Mouse (Mus musculus) heart, embryonic 15.5 days (tissue): Measurements from ENCODE around the gene Exd1. TPM values are rescaled to one million over a fixed set of nuclear protein-coding genes. Genes with fewer than 3 reads are reported as not detected.
"Not testable (repeated sequence)": the region's sequence is repeated elsewhere in the genome, so short reads cannot be mapped to it uniquely, and the experiment has no call there.

ENCODE experiments used
- ATAC-seq: fragments of 200-750 bp; cut with Nextera tagmentation; replicated peaks from 2 replicates; pipeline ENCODE4 v1.8.0; 2017; ENCODE audit warnings: low read depth, moderate TSS enrichment; ENCODE audit not compliant: insufficient number of reproducible peaks, insufficient read depth, low FRiP score
- H3K27ac ChIP-seq: fragments of 300-500 bp; sonication (generic); 2 replicates; pipeline ENCODE4 v1.5.1; 2015; ENCODE audit warnings: mild to moderate bottlenecking, inconsistent platforms
- H3K27me3 ChIP-seq: fragments of 300-500 bp; sonication (generic); 2 replicates; pipeline ENCODE4 v1.6.1; 2015; ENCODE audit warnings: inconsistent platforms
- H3K36me3 ChIP-seq: fragments of 300-500 bp; sonication (generic); 2 replicates; pipeline ENCODE4 v1.6.1; 2015; ENCODE audit warnings: mild to moderate bottlenecking, inconsistent platforms
- H3K4me1 ChIP-seq: fragments of 300-500 bp; sonication (generic); replicated peaks from 2 replicates; pipeline ENCODE4 v1.6.1; 2015; ENCODE audit warnings: inconsistent platforms
- H3K4me2 ChIP-seq: fragments of 300-500 bp; sonication (generic); 2 replicates; pipeline ENCODE4 v1.6.1; 2015; ENCODE audit warnings: inconsistent platforms, mild to moderate bottlenecking, moderate library complexity
- H3K4me3 ChIP-seq: fragments of 300-500 bp; sonication (generic); 2 replicates; pipeline ENCODE4 v1.5.1; 2015; ENCODE audit warnings: mild to moderate bottlenecking, inconsistent platforms
- H3K9ac ChIP-seq: fragments of 300-500 bp; sonication (generic); 2 replicates; pipeline ENCODE4 v1.6.1; 2015; ENCODE audit warnings: mild to moderate bottlenecking, inconsistent platforms
- H3K9me3 ChIP-seq: fragments of 300-500 bp; sonication (generic); replicated peaks from 2 replicates; pipeline ENCODE4 v1.6.1; 2016; ENCODE audit warnings: inconsistent platforms
- WGBS: fragments of 180-500 bp; shearing (Covaris S2); methylation state at CpG from one replicate; pipeline ENCODE4 v1.1.7; 2015; ENCODE audit warnings: mixed read lengths; 5-methylcytosine and 5-hydroxymethylcytosine counted together
- polyA plus RNA-seq: library from polyadenylated mRNA; unstranded; fragments of >200 nt; fragmentation: Nextera tagmentation; extraction: Ambion mirVana; gene quantifications from 2 replicates; pipeline ENCODE4 v1.2.1, GENCODE M21; 2015

The Exd1 gene
- polyA plus RNA-seq, 1 experiment from 2014 or later, result 0.21 TPM

- no peak overlapping the region for H3K27ac ChIP-seq
- no peak for ATAC-seq
- H3K9me3 ChIP-seq, result no peaks in the 10 kb centered on the region
- H3K4me3 ChIP-seq, result no peak overlapping the region
- no peak overlapping the region for H3K9ac ChIP-seq
- H3K4me2 ChIP-seq, result no peak overlapping the region
- WGBS, result 67% methylated on average over 9 of the region's 9 CpGs
- H3K27me3 ChIP-seq, result no peaks in the 10 kb centered on the region
- H3K36me3 ChIP-seq, result no peaks in the 10 kb centered on the region
- H3K4me1 ChIP-seq, result no peaks in the 10 kb centered on the region
Observed at GRCm38 (mm10) chr2:119538802-119539201, 8.6 kb downstream of the Exd1 start.

- H3K36me3 ChIP-seq, result no peaks in the 10 kb centered on the region
- H3K4me3 ChIP-seq, result no peak overlapping the region
- no peak for ATAC-seq
- no peaks in the 10 kb centered on the region for H3K27me3 ChIP-seq
- no peak overlapping the region for H3K4me2 ChIP-seq
- WGBS, result 44% methylated on average over 4 of the region's 4 CpGs
- no peaks in the 10 kb centered on the region for H3K9me3 ChIP-seq
- no peak overlapping the region for H3K27ac ChIP-seq
- H3K4me1 ChIP-seq, result no peaks in the 10 kb centered on the region
- H3K9ac ChIP-seq, result no peak overlapping the region
Observed at GRCm38 (mm10) chr2:119525422-119525821, 22.0 kb downstream of the Exd1 start.

- Histone ChIP-seq H3K36me3 (no peaks in the 10 kb centered on the region), H3K27ac (no peak overlapping the region), H3K9me3 (no peaks in the 10 kb centered on the region), H3K27me3 (no peaks in the 10 kb centered on the region), H3K4me3 (no peak overlapping the region), H3K4me2 (no peak overlapping the region), H3K9ac (no peak overlapping the region), H3K4me1 (no peaks in the 10 kb centered on the region)
- 83% methylated on average over 4 of the region's 4 CpGs for WGBS
- no peak for ATAC-seq
Observed at GRCm38 (mm10) chr2:119523836-119524235, 23.6 kb downstream of the Exd1 start.

- no peak overlapping the region for H3K4me3 ChIP-seq
- H3K4me1 ChIP-seq, result no peaks in the 10 kb centered on the region
- no peaks in the 10 kb centered on the region for H3K36me3 ChIP-seq
- H3K27ac ChIP-seq, result no peak overlapping the region
- H3K9me3 ChIP-seq, result no peaks in the 10 kb centered on the region
- ATAC-seq, result no peak
- WGBS, result 67% methylated on average over 7 of the region's 7 CpGs
- H3K4me2 ChIP-seq, result no peak overlapping the region
- no peak overlapping the region for H3K9ac ChIP-seq
- H3K27me3 ChIP-seq, result no peaks in the 10 kb centered on the region
Observed at GRCm38 (mm10) chr2:119520550-119520949, 26.9 kb downstream of the Exd1 start.

- no peak for ATAC-seq
- Histone ChIP-seq H3K9me3 (no peaks in the 10 kb centered on the region), H3K36me3 (no peaks in the 10 kb centered on the region), H3K27ac (no peak overlapping the region), H3K4me1 (no peaks in the 10 kb centered on the region), H3K4me2 (no peak overlapping the region), H3K27me3 (no peaks in the 10 kb centered on the region), H3K4me3 (no peak overlapping the region), H3K9ac (no peak overlapping the region)
- 54% methylated on average over 5 of the region's 5 CpGs for WGBS
Observed at GRCm38 (mm10) chr2:119516811-119517210, 30.6 kb downstream of the Exd1 start.

- Histone ChIP-seq H3K36me3 (no peaks in the 10 kb centered on the region), H3K9ac (no peak overlapping the region), H3K27ac (no peak overlapping the region), H3K9me3 (no peaks in the 10 kb centered on the region), H3K4me1 (no peaks in the 10 kb centered on the region), H3K27me3 (no peaks in the 10 kb centered on the region), H3K4me3 (no peak overlapping the region), H3K4me2 (no peak overlapping the region)
- ATAC-seq, result no peak
- 65% methylated on average over 3 of the region's 3 CpGs for WGBS
Observed at GRCm38 (mm10) chr2:119514026-119514522, 33.4 kb downstream of the Exd1 start.

GRCm38 (mm10) chr2:119512292-119512691 is 35.1 kb downstream of the Exd1 start:
- Histone ChIP-seq H3K4me1 (no peaks in the 10 kb centered on the region), H3K9ac (no peak overlapping the region), H3K4me2 (no peak overlapping the region), H3K4me3 (no peak overlapping the region), H3K27ac (no peak overlapping the region), H3K27me3 (no peaks in the 10 kb centered on the region), H3K36me3 (no peaks in the 10 kb centered on the region), H3K9me3 (no peaks in the 10 kb centered on the region)
- 87% methylated on average over 3 of the region's 3 CpGs for WGBS
- ATAC-seq, result no peak

- H3K9ac ChIP-seq, result no peak overlapping the region
- H3K36me3 ChIP-seq, result no peaks in the 10 kb centered on the region
- no peaks in the 10 kb centered on the region for H3K9me3 ChIP-seq
- no peak for ATAC-seq
- no peak overlapping the region for H3K4me3 ChIP-seq
- H3K4me2 ChIP-seq, result no peak overlapping the region
- no peak overlapping the region for H3K27ac ChIP-seq
- 82% methylated on average over 2 of the region's 2 CpGs for WGBS
- H3K4me1 ChIP-seq, result no peaks in the 10 kb centered on the region
- H3K27me3 ChIP-seq, result no peaks in the 10 kb centered on the region
Observed at GRCm38 (mm10) chr2:119510856-119511255, 36.6 kb downstream of the Exd1 start.

- not testable (repeated sequence) for H3K4me1 ChIP-seq, H3K4me2 ChIP-seq, H3K9me3 ChIP-seq, H3K27me3 ChIP-seq, H3K9ac ChIP-seq, ATAC-seq, H3K4me3 ChIP-seq, H3K36me3 ChIP-seq, H3K27ac ChIP-seq
- WGBS, result 60% methylated on average over 7 of the region's 7 CpGs
Observed at GRCm38 (mm10) chr2:119508518-119508917, 38.9 kb downstream of the Exd1 start.

GRCm38 (mm10) chr2:119507108-119507507 is 40.3 kb downstream of the Exd1 start:
- H3K4me1 ChIP-seq, result no peaks in the 10 kb centered on the region
- no peaks in the 10 kb centered on the region for H3K9me3 ChIP-seq
- no peak for ATAC-seq
- no peak overlapping the region for H3K9ac ChIP-seq
- H3K27ac ChIP-seq, result no peak overlapping the region
- H3K36me3 ChIP-seq, result no peaks in the 10 kb centered on the region
- no peak overlapping the region for H3K4me3 ChIP-seq
- no peaks in the 10 kb centered on the region for H3K27me3 ChIP-seq
- no peak overlapping the region for H3K4me2 ChIP-seq

GRCm38 (mm10) chr2:119500965-119501652 is 46.3 kb downstream of the Exd1 start:
- Histone ChIP-seq H3K9me3 (no peaks in the 10 kb centered on the region), H3K4me1 (no peaks in the 10 kb centered on the region), H3K4me3 (no peak overlapping the region), H3K9ac (no peak overlapping the region), H3K36me3 (no peaks in the 10 kb centered on the region), H3K27ac (no peak overlapping the region), H3K4me2 (no peak overlapping the region), H3K27me3 (no peaks in the 10 kb centered on the region)
- WGBS, result 78% methylated on average over 2 of the region's 2 CpGs
- no peak for ATAC-seq

GRCm38 (mm10) chr2:119498859-119499258 is 48.6 kb downstream of the Exd1 start:
- Histone ChIP-seq H3K27ac (no peak overlapping the region), H3K4me3 (no peak overlapping the region), H3K4me2 (no peak overlapping the region), H3K27me3 (no peaks in the 10 kb centered on the region), H3K4me1 (no peaks in the 10 kb centered on the region), H3K36me3 (no peaks in the 10 kb centered on the region), H3K9ac (no peak overlapping the region), H3K9me3 (no peaks in the 10 kb centered on the region)
- no peak for ATAC-seq
- 83% methylated on average over 2 of the region's 2 CpGs for WGBS
